Mouse (Mus musculus) thymus, adult 2 months (tissue): ENCODE data around the gene Arih2.

Source experiments
- CTCF ChIP-seq: fragments of 200-500 bp; IDR thresholded peaks from 2 replicates; pipeline ENCODE4 v1.5.1; 2012; ENCODE audit warnings: mild to moderate bottlenecking, control low read depth, low read length, moderate library complexity, borderline replicate concordance; ENCODE audit not compliant: control insufficient read depth, poor library complexity, insufficient read depth; ENCODE audit errors: extremely low read depth
- POLR2A ChIP-seq: fragments of 200-500 bp; IDR thresholded peaks from 2 replicates; pipeline ENCODE4 v1.6.1; 2012; ENCODE audit warnings: mild to moderate bottlenecking, low read length, control low read depth, moderate library complexity; ENCODE audit not compliant: control insufficient read depth, poor library complexity, insufficient read depth; ENCODE audit errors: extremely low read depth

- TF ChIP-seq POLR2A (no peak), CTCF (no peak)
Observed at GRCm38 (mm10) chr9:108691846-108692225, 42.6 kb upstream of the Arih2 start.
